Mouse (Mus musculus) forebrain, embryonic 10.5 days (tissue): ENCODE data around the gene Ppif. TPM values are rescaled to one million over a fixed set of nuclear protein-coding genes. Genes with fewer than 3 reads are reported as not detected.

ENCODE experiments used
- DNase-seq: peaks from one replicate; pipeline ENCODE4 v3.0.0-alpha.2; 2017; ENCODE audit warnings: low spot score; ENCODE audit errors: extremely low spot score
- H3K27ac ChIP-seq: fragments of 300-500 bp; sonication (generic); 2 replicates; pipeline ENCODE4 v1.5.1; 2016; ENCODE audit warnings: mild to moderate bottlenecking
- H3K27me3 ChIP-seq: fragments of 300-500 bp; sonication (generic); 2 replicates; pipeline ENCODE4 v1.6.1; 2016; ENCODE audit warnings: mild to moderate bottlenecking; ENCODE audit not compliant: poor library complexity, severe bottlenecking
- H3K36me3 ChIP-seq: fragments of 300-500 bp; sonication (generic); replicated peaks from 2 replicates; pipeline ENCODE4 v1.6.1; 2016; ENCODE audit warnings: mild to moderate bottlenecking, moderate library complexity
- H3K4me1 ChIP-seq: fragments of 300-500 bp; sonication (generic); 2 replicates; pipeline ENCODE4 v1.6.1; 2016
- H3K4me3 ChIP-seq: fragments of 300-500 bp; sonication (generic); 2 replicates; pipeline ENCODE4 v1.5.1; 2016; ENCODE audit warnings: mild to moderate bottlenecking, moderate library complexity
- H3K9me3 ChIP-seq: fragments of 300-500 bp; sonication (generic); 2 replicates; pipeline ENCODE4 v1.6.1; 2016; ENCODE audit warnings: mild to moderate bottlenecking, moderate library complexity
- whole genome bisulfite sequencing: fragments of 180-500 bp; shearing (Covaris S2); methylation state at CpG from one replicate; pipeline ENCODE4 v1.1.7; 2016; 5-methylcytosine and 5-hydroxymethylcytosine counted together
- polyA plus RNA-seq: library from polyadenylated mRNA; unstranded; fragments of >200 nt; fragmentation: Nextera tagmentation; extraction: Ambion mirVana; gene quantifications from 2 replicates; pipeline ENCODE4 v1.2.1, GENCODE M21; 2016

Gene Ppif
- polyA plus RNA-seq, 1 experiment from 2014 or later, result 65.8 TPM

DNA sequence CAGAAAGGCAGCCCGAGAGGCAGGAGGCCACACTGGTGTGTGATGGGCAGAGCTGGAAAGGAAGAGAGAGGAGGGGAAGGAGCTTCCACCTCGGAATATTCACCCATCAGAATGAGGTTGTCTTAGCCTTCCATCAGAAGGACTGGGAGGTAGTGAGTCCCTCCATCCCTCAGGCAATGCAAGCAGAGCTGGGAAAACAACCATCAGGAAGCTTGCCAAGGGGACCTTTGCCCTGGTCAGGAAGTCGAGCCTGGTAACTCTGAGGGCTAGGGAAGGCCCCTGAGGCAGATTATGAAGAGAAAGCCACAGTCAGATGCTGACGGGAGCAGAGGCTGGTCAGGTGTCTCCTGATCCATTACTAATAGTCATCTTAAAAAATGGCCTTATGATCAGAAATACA, 31.7 kb downstream of the Ppif start:
- Histone ChIP-seq H3K27me3 (no peaks in the 10 kb centered on the region), H3K27ac (peak overlapping the region; percentile 74), H3K4me3 (no peak overlapping the region), H3K4me1 (peaks cover 34% of the 10 kb centered on the region), H3K36me3 (no peaks in the 10 kb centered on the region), H3K9me3 (no peaks in the 10 kb centered on the region)
- 37% methylated on average over 4 of the region's 4 CpGs for WGBS
- DNase-seq, result no peak

DNA sequence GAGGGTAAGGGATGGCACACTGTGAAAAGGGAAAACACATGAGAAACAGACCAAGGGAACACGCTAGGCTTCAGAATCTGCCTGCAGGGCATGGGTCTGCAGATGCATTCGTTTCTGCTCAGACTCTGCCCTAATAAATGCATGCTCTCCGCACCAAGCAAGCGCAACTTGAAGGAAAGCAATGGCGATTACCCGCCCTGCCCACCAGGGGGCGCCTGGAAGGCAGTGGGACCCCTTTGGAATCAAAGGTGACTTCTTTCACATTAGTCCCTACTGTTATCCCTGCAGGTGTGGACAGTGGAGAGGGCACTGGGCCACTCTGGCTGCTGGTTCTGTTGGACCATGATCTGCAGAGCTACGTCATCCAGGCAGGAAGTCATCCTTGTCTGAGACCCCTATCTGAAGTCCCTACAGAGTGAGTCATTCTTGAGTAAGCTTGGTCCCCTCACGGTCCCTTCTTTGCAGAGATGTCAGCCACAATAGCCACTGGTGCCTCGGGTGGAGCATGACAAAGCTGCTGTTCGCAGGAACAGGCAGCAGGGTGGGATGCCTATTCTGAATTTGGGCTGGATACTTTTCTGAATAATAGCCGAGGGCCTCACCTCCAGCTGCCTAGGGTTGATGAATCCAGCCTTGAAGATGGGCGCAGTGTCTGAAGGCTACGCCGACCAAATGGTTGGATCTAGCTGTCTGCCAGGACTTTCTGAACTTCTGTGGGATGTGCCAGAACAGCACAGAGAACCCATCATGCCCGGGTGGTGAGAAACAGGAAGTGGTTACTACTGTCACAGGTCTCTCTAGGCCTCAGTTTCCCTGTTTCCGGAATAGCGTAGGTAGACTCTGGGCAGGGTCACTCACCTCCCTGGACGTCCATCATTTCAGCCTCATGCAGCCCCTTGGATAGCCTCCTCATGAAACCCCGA, 32.5 kb downstream of the Ppif start:
- Histone ChIP-seq H3K27ac (peak overlapping the region; percentile 64; the same call in 1 of the 2 replicates), H3K36me3 (no peaks in the 10 kb centered on the region), H3K4me1 (peaks cover 34% of the 10 kb centered on the region), H3K4me3 (no peak overlapping the region), H3K9me3 (no peaks in the 10 kb centered on the region), H3K27me3 (no peaks in the 10 kb centered on the region)
- 54% methylated on average over 20 of the region's 20 CpGs for WGBS
- peak; percentile 75 for DNase-seq

DNA sequence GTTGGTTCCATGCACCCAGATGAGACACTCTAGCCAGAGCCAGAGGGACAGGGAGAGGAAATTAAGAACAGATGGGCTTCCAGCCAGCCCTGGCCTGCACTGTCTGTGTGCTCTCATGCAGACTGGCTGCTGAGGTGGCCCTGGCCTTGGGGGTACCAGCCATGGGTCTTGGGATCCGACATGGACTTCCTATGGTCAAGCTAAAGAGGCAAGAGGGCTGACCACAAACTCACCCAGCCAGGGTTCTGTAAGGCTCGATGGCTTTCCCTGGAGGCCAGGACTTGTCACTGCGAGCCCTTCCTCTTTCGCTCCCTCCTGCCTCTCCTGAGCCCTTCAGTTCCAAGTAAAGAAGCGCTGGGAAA, 33.2 kb downstream of the Ppif start:
- no peaks in the 10 kb centered on the region for H3K36me3 ChIP-seq
- peak overlapping the region; percentile 64 for H3K27ac ChIP-seq
- no peaks in the 10 kb centered on the region for H3K9me3 ChIP-seq
- no peak overlapping the region for H3K4me3 ChIP-seq
- DNase-seq, result no peak
- peaks cover 34% of the 10 kb centered on the region for H3K4me1 ChIP-seq
- WGBS, result 64% methylated on average over 5 of the region's 5 CpGs
- H3K27me3 ChIP-seq, result no peaks in the 10 kb centered on the region

DNA sequence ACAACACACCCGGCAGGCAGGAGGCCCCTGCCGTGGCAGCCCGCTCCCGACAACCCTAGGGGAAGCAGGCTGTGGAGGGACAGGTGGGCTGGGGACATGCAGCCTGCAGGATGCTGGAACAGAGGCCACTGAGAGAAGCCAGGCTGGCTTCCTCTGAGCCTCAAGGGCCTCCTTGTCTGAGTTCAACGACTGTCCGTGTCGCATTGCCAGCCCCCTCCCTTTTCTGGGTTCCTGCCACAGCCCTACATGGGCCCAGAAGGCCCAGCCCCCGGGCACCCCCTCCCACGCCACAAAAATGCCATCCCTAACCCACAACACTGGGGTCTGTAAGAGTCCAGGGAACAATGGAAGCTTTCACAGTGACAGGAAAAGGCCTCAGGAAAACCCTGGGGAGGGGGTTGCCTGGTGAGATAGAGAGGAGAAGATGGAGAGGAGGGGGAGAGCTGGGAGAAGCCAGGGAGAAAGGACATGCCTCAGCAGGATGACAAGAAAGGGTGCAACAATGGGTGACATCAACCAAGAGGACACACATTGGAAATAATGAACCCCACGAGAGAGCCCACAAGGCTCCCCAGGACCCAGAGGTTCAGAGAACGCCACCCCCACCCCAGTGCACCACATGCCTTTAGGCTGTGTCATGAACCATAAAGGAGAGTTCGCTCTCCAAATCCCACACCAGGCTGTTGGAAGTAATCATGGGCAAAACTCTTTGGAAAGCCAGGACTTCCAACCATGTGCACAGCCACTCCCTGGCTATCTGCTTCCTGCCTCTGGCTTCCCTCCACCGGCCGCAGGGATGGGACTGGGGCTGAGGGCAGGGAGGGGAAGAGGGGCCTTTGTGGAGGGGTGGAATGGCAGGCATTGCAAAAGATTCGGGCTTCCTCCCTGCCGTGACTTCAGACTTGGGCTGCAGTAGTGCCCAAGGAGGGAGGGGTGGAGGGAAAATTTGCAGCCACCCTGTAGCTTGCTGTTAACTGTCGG, 41.1 kb downstream of the Ppif start:
- DNase-seq, result no peak
- H3K4me1 ChIP-seq, result peaks cover 39% of the 10 kb centered on the region

DNA sequence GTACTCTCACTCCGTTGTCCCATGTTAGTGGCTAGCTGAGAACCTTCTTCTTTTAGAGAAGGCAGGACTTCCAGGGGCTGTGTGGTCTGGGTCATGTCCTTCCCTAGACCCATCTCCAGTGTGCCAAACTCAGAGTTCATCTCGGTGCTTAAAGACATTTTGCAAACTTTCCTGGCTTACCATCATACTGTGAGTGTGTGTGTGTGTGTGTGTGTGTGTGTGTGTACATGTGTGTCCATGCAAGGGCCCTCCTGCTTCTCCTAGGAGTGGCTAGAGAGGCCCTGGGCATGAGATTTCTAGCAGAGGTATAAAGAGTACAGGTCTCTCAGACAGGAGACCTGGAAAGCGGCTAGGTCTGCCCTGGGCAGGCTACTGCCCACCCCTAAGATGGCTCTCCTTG, 42.2 kb downstream of the Ppif start:
- Histone ChIP-seq H3K36me3 (0 out of 2 replicates have a peak, but pooled peaks cover 2% of the 10 kb centered on the region), H3K4me1 (peaks cover 44% of the 10 kb centered on the region), H3K9me3 (no peaks in the 10 kb centered on the region), H3K27me3 (no peaks in the 10 kb centered on the region), H3K4me3 (no peak overlapping the region), H3K27ac (peak overlapping the region; percentile 16; the same call in 1 of the 2 replicates)
- DNase-seq, result no peak
- WGBS, result 89% methylated on average over 3 of the region's 3 CpGs

More for the DNA sequence above, 41.1 kb downstream of the Ppif start:
- 48% methylated on average over 17 of the region's 17 CpGs for WGBS
- Histone ChIP-seq H3K27me3 (no peaks in the 10 kb centered on the region), H3K9me3 (no peaks in the 10 kb centered on the region), H3K36me3 (0 out of 2 replicates have a peak, but pooled peaks cover 2% of the 10 kb centered on the region), H3K4me3 (no peak overlapping the region), H3K27ac (peak overlapping the region; percentile 76)

DNA sequence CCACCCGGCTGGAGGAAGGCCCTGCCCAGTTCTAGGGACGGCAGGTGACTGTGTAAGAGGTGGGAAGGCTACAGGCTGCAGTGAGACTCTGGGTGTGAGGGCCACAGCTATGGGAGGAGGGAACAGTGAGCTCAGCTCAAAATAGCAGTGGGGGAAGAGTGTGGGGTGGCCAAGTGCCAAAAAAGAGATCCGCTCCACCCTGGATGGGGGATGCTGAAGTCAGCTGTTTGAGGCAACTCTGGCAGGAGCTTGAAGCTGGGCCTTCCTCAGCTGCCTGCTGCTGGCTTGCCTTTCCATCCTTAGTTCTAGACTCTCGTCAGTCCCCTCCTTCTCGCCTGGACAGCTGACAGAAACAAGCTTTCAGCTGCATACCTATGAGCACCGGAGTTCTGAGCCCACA, 42.6 kb downstream of the Ppif start:
- Histone ChIP-seq H3K27ac (peak overlapping the region; percentile 16; the same call in 1 of the 2 replicates), H3K36me3 (0 out of 2 replicates have a peak, but pooled peaks cover 2% of the 10 kb centered on the region), H3K9me3 (no peaks in the 10 kb centered on the region), H3K4me1 (peaks cover 44% of the 10 kb centered on the region), H3K27me3 (no peaks in the 10 kb centered on the region), H3K4me3 (no peak overlapping the region)
- 73% methylated on average over 6 of the region's 6 CpGs for WGBS
- no peak for DNase-seq

DNA sequence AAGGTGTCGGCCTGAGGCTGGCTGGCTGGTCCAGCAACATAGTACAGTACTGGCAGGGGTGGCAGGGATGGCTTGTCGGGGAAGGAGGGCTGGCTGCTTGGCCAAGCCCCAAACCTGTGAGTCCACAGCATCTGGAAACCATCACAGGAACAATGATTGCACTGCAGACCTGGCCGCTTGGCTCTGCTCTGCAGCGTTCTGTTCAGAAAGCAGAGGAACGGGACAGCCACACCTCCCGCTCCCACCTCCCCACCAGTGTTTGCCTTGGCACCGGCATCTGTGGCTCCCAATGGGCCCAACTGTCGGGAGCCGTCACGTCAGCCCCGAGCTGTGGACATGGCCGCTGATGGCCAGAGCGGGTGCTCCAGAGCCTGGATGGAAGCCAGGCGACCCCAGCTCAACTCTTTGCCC, 44.6 kb downstream of the Ppif start:
- DNase-seq, result no peak
- no peaks in the 10 kb centered on the region for H3K27me3 ChIP-seq
- 0 out of 2 replicates have a peak, but pooled peaks cover 2% of the 10 kb centered on the region for H3K36me3 ChIP-seq
- H3K9me3 ChIP-seq, result no peaks in the 10 kb centered on the region
- H3K4me1 ChIP-seq, result peaks cover 44% of the 10 kb centered on the region
- 80% methylated on average over 14 of the region's 14 CpGs for WGBS
- peak overlapping the region; percentile 30; the same call in 1 of the 2 replicates for H3K27ac ChIP-seq
- H3K4me3 ChIP-seq, result no peak overlapping the region

DNA sequence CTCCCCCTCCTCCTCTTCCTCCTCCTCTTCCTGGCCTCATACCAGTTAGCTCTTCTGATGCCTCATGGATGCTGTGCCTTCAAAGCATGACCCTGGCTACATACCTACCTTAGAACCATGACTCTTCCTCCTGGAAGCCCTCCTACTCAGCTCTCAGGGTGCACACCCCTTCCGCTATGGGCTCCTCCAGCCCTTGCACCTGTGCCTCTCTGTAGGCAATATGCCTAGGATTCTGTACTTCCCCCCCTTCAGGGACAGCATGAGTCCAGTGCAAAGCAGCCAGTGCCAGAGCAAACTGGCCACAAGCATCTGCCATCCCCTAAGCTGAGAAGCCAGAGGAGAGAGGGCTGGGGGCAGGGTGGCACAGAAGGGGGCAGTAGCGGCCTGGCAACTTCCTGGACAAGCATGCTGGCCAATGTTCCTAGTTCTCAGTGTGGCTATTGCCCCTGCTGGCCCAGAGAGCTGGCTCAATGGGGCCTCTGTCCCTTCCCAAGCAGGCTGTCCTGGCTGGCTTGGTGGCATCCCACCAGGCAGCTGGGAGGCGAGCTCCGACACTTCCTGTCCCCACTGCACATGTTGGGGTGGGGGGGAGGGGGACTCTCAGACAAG, 46.1 kb downstream of the Ppif start:
- Histone ChIP-seq H3K9me3 (no peaks in the 10 kb centered on the region), H3K27ac (peak overlapping the region; percentile 27), H3K4me3 (no peak overlapping the region), H3K4me1 (peaks cover 35% of the 10 kb centered on the region), H3K27me3 (no peaks in the 10 kb centered on the region), H3K36me3 (0 out of 2 replicates have a peak, but pooled peaks cover 2% of the 10 kb centered on the region)
- WGBS, result 68% methylated on average over 4 of the region's 4 CpGs
- no peak for DNase-seq

DNA sequence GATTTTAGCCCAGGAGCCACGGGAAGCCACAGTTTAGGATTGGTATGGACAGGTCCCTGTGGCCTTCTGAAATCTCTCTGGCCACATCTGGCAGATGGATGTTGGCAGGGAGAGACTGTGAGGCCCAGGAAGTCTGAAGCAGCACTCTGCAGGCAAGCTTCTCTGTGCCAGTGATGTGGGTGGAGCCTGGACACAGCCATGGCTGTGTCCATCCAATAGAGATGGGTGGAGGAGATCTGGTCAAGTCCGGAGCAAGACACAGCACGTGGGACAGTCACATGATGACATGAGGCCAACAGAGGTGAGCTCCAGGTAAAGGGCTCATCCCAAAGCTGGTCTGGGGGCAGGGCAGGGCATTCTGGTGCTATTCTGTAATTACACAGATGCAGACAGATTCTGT, 47.3 kb downstream of the Ppif start:
- Histone ChIP-seq H3K27ac (no peak overlapping the region), H3K4me3 (no peak overlapping the region), H3K36me3 (0 out of 2 replicates have a peak, but pooled peaks cover 2% of the 10 kb centered on the region), H3K27me3 (no peaks in the 10 kb centered on the region), H3K4me1 (peaks cover 28% of the 10 kb centered on the region), H3K9me3 (no peaks in the 10 kb centered on the region)
- 75% methylated on average over 3 of the region's 3 CpGs for WGBS
- DNase-seq, result no peak

DNA sequence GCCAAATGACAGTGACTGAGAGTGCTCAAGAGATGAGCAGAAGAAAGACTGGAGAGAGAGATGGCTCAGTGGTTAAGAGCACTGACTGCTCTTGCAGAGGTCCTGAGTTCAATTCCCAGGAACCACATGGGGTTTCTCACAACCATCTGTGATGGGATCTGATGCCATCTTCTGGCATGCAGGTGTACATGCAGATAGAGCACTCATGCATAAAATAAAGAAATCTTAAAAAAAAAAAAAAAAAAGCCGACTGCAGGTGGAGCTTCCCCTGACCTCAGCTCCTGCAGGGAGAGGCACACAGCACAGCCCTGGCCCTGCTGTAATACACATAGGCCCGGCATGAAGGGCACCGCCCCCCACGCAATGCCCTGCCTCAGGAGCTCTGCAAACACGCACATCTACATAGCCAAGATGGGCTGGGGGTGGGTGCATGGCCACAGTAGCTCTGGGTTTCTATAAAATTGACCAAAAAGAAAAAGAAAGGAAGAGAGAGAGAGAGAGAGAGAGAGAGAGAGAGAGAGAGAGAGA, 48.0 kb downstream of the Ppif start:
- Histone ChIP-seq H3K4me3 (no peak overlapping the region), H3K4me1 (peaks cover 25% of the 10 kb centered on the region; the same call in 1 of the 2 replicates), H3K36me3 (0 out of 2 replicates have a peak, but pooled peaks cover 2% of the 10 kb centered on the region), H3K9me3 (no peaks in the 10 kb centered on the region), H3K27ac (no peak overlapping the region), H3K27me3 (no peaks in the 10 kb centered on the region)
- WGBS, result 66% methylated on average over 5 of the region's 5 CpGs
- DNase-seq, result no peak

DNA sequence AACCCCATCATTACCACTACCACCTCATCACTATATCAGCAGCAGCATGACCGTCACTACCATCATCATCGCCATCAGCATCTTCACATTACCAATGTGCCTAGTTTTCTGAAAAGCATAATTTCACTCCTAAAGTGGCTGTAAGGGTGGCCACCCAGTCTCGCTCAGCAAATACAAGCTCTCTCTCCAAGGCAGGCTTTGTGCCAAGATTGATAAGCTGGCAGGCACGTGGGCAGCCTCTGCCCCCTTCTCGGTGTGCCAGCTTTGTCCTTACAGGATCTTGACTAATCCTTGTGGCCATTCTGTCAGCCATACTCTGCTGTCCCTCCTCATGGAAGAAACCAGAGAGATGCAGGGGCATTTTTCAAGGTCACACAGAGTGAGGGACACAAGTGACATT, 49.0 kb downstream of the Ppif start:
- Histone ChIP-seq H3K4me1 (peaks cover 33% of the 10 kb centered on the region), H3K9me3 (no peaks in the 10 kb centered on the region), H3K27me3 (no peaks in the 10 kb centered on the region), H3K36me3 (no peaks in the 10 kb centered on the region), H3K27ac (no peak overlapping the region), H3K4me3 (no peak overlapping the region)
- DNase-seq, result no peak
- 97% methylated on average over 5 of the region's 5 CpGs for WGBS
